Mouse (Mus musculus) cerebellum, adult 2 months (tissue): Measurements from ENCODE around the gene Hoxd9.

Experiments used
- CTCF ChIP-seq: fragments of 200-500 bp; IDR thresholded peaks from 2 replicates; pipeline ENCODE4 v1.5.1; 2011; ENCODE audit warnings: low read depth, mild to moderate bottlenecking, control low read depth, low read length, moderate library complexity, borderline replicate concordance; ENCODE audit not compliant: insufficient read depth
- POLR2A ChIP-seq: fragments of 200-500 bp; IDR thresholded peaks from 2 replicates; pipeline ENCODE4 v1.6.1; 2011; ENCODE audit warnings: low read length, control low read depth, borderline replicate concordance; ENCODE audit not compliant: insufficient read depth

DNA sequence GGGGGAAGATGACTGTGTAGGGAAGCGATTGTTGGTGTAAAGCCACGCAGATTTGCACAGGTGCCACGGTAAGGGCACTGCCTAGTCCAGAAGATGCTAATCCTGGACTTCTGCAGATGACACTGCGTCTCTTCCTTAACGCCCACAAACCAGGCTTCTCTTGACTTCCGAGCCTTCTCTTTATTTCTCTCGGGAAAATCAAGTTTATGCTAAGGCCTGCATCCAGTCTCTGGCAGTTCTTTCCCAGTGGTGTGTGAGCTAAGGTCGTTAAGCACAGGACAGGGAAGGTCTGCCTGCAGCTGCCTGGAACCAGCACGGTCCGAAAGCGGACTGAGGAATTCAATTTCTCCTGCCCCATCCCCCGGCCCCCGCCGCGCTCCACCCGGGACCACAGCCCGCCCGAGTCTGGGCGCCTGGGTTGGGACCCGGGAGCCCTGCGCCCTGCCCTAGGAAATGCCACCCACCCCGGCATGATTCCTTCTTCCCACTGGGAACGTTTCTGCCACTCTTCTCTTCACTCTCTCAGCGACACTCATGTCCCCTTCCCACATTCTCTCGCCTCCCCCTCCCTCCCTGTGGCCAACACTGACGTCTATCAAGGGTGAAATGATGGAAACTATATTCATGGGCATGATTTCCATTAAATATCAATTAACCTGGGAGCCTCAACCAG, 6.3 kb downstream of the Hoxd9 start:
- TF ChIP-seq CTCF (no peak), POLR2A (no peak)
